Mouse (Mus musculus) lung, adult 2 months (tissue): ENCODE results near the gene Ugdh.

Experiments
- CTCF ChIP-seq: fragments of 200-500 bp; IDR thresholded peaks from 2 replicates; pipeline ENCODE4 v1.5.1; 2011; ENCODE audit warnings: mild to moderate bottlenecking, low read length, control low read depth; ENCODE audit not compliant: insufficient read depth
- POLR2A ChIP-seq: fragments of 200-500 bp; IDR thresholded peaks from 2 replicates; pipeline ENCODE4 v1.6.1; 2011; ENCODE audit warnings: low read depth, mild to moderate bottlenecking, control low read depth, low read length, borderline replicate concordance; ENCODE audit errors: extremely low read depth

GRCm38 (mm10) chr5:65444981-65445380 lies 9.2 kb upstream of the Ugdh start:
- no peak for TF ChIP-seq CTCF
- no peak for TF ChIP-seq POLR2A
